8 mouse cellular contexts compared by ENCODE assay signal in genomic region chr7:19560491-19561260, GRCm38 (mm10). TPM values are rescaled to one million over a fixed set of nuclear protein-coding genes. Genes with fewer than 3 reads are reported as not detected.
A peak's percentile ranks its signal among the peaks of the same experiment; 100 is the strongest.
DNase-seq lines count a peak whose midpoint lies in the region; ATAC-seq and TF ChIP-seq lines count a peak whose summit lies in the region.

No protein-coding gene starts in this region.

- TF ChIP-seq POLR2A in kidney, adult 2 months (IDR thresholded peaks at IDR 0.05; ENCODE audit: low read depth, low read length) = no peak

- intact Hi-C loops in left cerebral cortex, postnatal 25 days (cut with DNase I) = loop anchor here (2.0 to 5.0 kb wide), 2 partner anchors 52 to 103 kb away; partner anchors contain the start of genes Bloc1s3, Mark4 and Trappc6a

- no peaks in the 10 kb centered on the region for H3K27me3 ChIP-seq in kidney, adult 2 months (replicated peaks; ENCODE audit: control insufficient read depth, insufficient read depth, low read length)
- H3K27me3 ChIP-seq in hindbrain, embryonic 11.5 days (ENCODE audit: control insufficient read depth, insufficient read depth, low read length) = no peaks in the 10 kb centered on the region
- no peaks in the 10 kb centered on the region for H3K27me3 ChIP-seq in liver, embryonic 13.5 days

- H3K4me2 ChIP-seq in hindbrain, embryonic 11.5 days (replicated peaks; ENCODE audit: low read depth, low read length) = peak overlapping the region; percentile 96
- H3K4me2 ChIP-seq in liver, embryonic 13.5 days = peak overlapping the region; percentile 81

- TF ChIP-seq CTCF in kidney, adult 2 months (conservative IDR thresholded peaks at IDR 0.05; ENCODE audit: insufficient read depth, insufficient read length, low read depth, low read length) = no peak

- H3K4me1 ChIP-seq in kidney, adult 2 months (ENCODE audit: control insufficient read depth, insufficient read depth, low read length) = peaks cover 37% of the 10 kb centered on the region
- peaks cover 36% of the 10 kb centered on the region for H3K4me1 ChIP-seq in brown adipose tissue, adult 24 weeks (ENCODE audit: control insufficient read depth, insufficient read depth, insufficient read length, low read length)
- H3K4me1 ChIP-seq in hindbrain, embryonic 11.5 days (replicated peaks; ENCODE audit: control insufficient read depth, insufficient read depth, low read length) = peaks cover 10% of the 10 kb centered on the region
- peaks cover 80% of the 10 kb centered on the region for H3K4me1 ChIP-seq in liver, embryonic 13.5 days (replicated peaks)

- ATAC-seq in hindbrain, embryonic 11.5 days (ENCODE audit: low FRiP score) = no peak
- no peak for ATAC-seq in liver, embryonic 13.5 days (ENCODE audit: low read depth)
- no peak for ATAC-seq in monocyte, adult 5-6 weeks (replicated peaks; ENCODE audit: insufficient number of reproducible peaks, low FRiP score, low TSS enrichment, poor library complexity, severe bottlenecking)

- no peaks in the 10 kb centered on the region for H3K9me3 ChIP-seq in hindbrain, embryonic 11.5 days (ENCODE audit: control insufficient read depth, low read length)
- 0 out of 2 replicates have a peak, but pooled peaks cover 5% of the 10 kb centered on the region for H3K9me3 ChIP-seq in liver, embryonic 13.5 days (replicated peaks)

- H3K27ac ChIP-seq in kidney, adult 2 months (ENCODE audit: insufficient read depth, low read depth, low read length) = peak overlapping the region; percentile 87
- peak overlapping the region; percentile 100; the same call in 1 of the 2 replicates for H3K27ac ChIP-seq in brown adipose tissue, adult 24 weeks (replicated peaks; ENCODE audit: low read depth, low read length)
- H3K27ac ChIP-seq in hindbrain, embryonic 11.5 days (ENCODE audit: low read depth, low read length) = no peak overlapping the region
- peak overlapping the region; percentile 98 for H3K27ac ChIP-seq in liver, embryonic 13.5 days

- H3K36me3 ChIP-seq in kidney, adult 2 months (ENCODE audit: control insufficient read depth, insufficient read depth, low read length) = no peaks in the 10 kb centered on the region
- peaks cover 8% of the 10 kb centered on the region for H3K36me3 ChIP-seq in hindbrain, embryonic 11.5 days (ENCODE audit: control insufficient read depth, insufficient read depth, low read length)
- H3K36me3 ChIP-seq in liver, embryonic 13.5 days = peaks cover 54% of the 10 kb centered on the region

- DNase-seq in kidney, adult 2 months = peak; percentile 69
- DNase-seq in kidney, adult 18-20 months = no peak
- peak; percentile 28 for DNase-seq in hindbrain, embryonic 11.5 days (ENCODE audit: low spot score)
- no peak for DNase-seq in liver, embryonic 13.5 days
- no peak for DNase-seq in urinary bladder, postnatal 25 days (ENCODE audit: low spot score)
- no peak for DNase-seq in left cerebral cortex, postnatal 25 days (ENCODE audit: low spot score in 2 of 2)

- WGBS in kidney, adult 2 months = 5% methylated on average over 11 of the region's 11 CpGs
- WGBS in hindbrain, embryonic 11.5 days = 30% methylated on average over 11 of the region's 11 CpGs
- 6% methylated on average over 11 of the region's 11 CpGs for WGBS in liver, embryonic 13.5 days (ENCODE audit: insufficient replicate concordance)

- peak overlapping the region; percentile 90 for H3K4me3 ChIP-seq in kidney, adult 2 months (ENCODE audit: insufficient read depth, low read depth, low read length)
- H3K4me3 ChIP-seq in brown adipose tissue, adult 24 weeks (ENCODE audit: insufficient read depth, low read depth, low read length) = peak overlapping the region; percentile 94
- peak overlapping the region; percentile 85 for H3K4me3 ChIP-seq in hindbrain, embryonic 11.5 days (ENCODE audit: low read depth, low read length)
- peak overlapping the region; percentile 100 for H3K4me3 ChIP-seq in liver, embryonic 13.5 days (replicated peaks)

- peak overlapping the region; percentile 81 for H3K9ac ChIP-seq in hindbrain, embryonic 11.5 days (ENCODE audit: low read depth, low read length)
- H3K9ac ChIP-seq in liver, embryonic 13.5 days = peak overlapping the region; percentile 99

RNA-seq across cellular contexts. Expression of gene Ppp1r37, which starts 2.2 kb away (rescaled TPM):
- polyA plus RNA-seq in kidney, adult 2 months (2012; rRNA removed) = 87.0 and 92.0 TPM in 2 replicates
- 35.9 and 48.9 TPM in 2 replicates for polyA plus RNA-seq in brown adipose tissue, adult 24 weeks (2012; ENCODE audit: insufficient read depth, insufficient read length, missing spikeins)
- 4.2 and 5.8 TPM in 2 replicates for polyA plus RNA-seq in hindbrain, embryonic 11.5 days (2014; fragmentation: Nextera tagmentation; extraction: Ambion mirVana)
- 7.8 and 8.3 TPM in 2 replicates for polyA plus RNA-seq in liver, embryonic 13.5 days (2015; fragmentation: Nextera tagmentation; extraction: Ambion mirVana)
- total RNA-seq in monocyte, adult 5-6 weeks (2017) = 8.9 to 26.0 TPM (median 18.8 TPM) in 3 replicates
- total RNA-seq in left cerebral cortex, postnatal 25 days (2021) = 100 to 1,000 TPM; 122 TPM

RNA-seq across cellular contexts. Expression of gene Zfp296, which starts 16.4 kb away (rescaled TPM):
- polyA plus RNA-seq in kidney, adult 2 months (2012; rRNA removed) = 2.7 and 3.3 TPM in 2 replicates
- polyA plus RNA-seq in brown adipose tissue, adult 24 weeks (2012; ENCODE audit: insufficient read depth, insufficient read length, missing spikeins) = 0.67 and 0.75 TPM in 2 replicates
- polyA plus RNA-seq in hindbrain, embryonic 11.5 days (2014; fragmentation: Nextera tagmentation; extraction: Ambion mirVana) = 0.22 and 0.38 TPM in 2 replicates
- polyA plus RNA-seq in liver, embryonic 13.5 days (2015; fragmentation: Nextera tagmentation; extraction: Ambion mirVana) = 1.3 and 1.5 TPM in 2 replicates
- 4.2 to 8.9 TPM (median 5.1 TPM) in 3 replicates for total RNA-seq in monocyte, adult 5-6 weeks (2017)
- 1 to 10 TPM in 1 of 2 experiments, under 1 TPM in 1; 0.27 to 1.1 TPM for total RNA-seq in left cerebral cortex, postnatal 25 days (2021)

RNA-seq across cellular contexts. Expression of gene Gemin7, which starts 16.7 kb away (rescaled TPM):
- 143 and 149 TPM in 2 replicates for polyA plus RNA-seq in kidney, adult 2 months (2012; rRNA removed)
- 44.2 and 47.4 TPM in 2 replicates for polyA plus RNA-seq in brown adipose tissue, adult 24 weeks (2012; ENCODE audit: insufficient read depth, insufficient read length, missing spikeins)
- polyA plus RNA-seq in hindbrain, embryonic 11.5 days (2014; fragmentation: Nextera tagmentation; extraction: Ambion mirVana) = 161 and 173 TPM in 2 replicates
- 84.9 and 92.7 TPM in 2 replicates for polyA plus RNA-seq in liver, embryonic 13.5 days (2015; fragmentation: Nextera tagmentation; extraction: Ambion mirVana)
- total RNA-seq in monocyte, adult 5-6 weeks (2017) = 52.9 to 68.5 TPM (median 62.3 TPM) in 3 replicates
- total RNA-seq in left cerebral cortex, postnatal 25 days (2021) = 10 to 100 TPM; 43.7 to 47.1 TPM

RNA-seq across cellular contexts. Expression of gene Nkpd1, which starts 43.0 kb away (rescaled TPM):
- 0.11 and 0.16 TPM in 2 replicates for polyA plus RNA-seq in kidney, adult 2 months (2012; rRNA removed)
- polyA plus RNA-seq in brown adipose tissue, adult 24 weeks (2012; ENCODE audit: insufficient read depth, insufficient read length, missing spikeins) = not detected in 2 replicates
- polyA plus RNA-seq in hindbrain, embryonic 11.5 days (2014; fragmentation: Nextera tagmentation; extraction: Ambion mirVana) = 0.10 and 0.17 TPM in 2 replicates
- not detected in 2 replicates for polyA plus RNA-seq in liver, embryonic 13.5 days (2015; fragmentation: Nextera tagmentation; extraction: Ambion mirVana)
- not detected in 3 replicates for total RNA-seq in monocyte, adult 5-6 weeks (2017)
- under 1 TPM; 0.64 to 0.87 TPM for total RNA-seq in left cerebral cortex, postnatal 25 days (2021)

RNA-seq across cellular contexts. Expression of gene Clasrp, which starts 43.6 kb away (rescaled TPM):
- 29.0 and 54.8 TPM in 2 replicates for polyA plus RNA-seq in kidney, adult 2 months (2012; rRNA removed)
- polyA plus RNA-seq in brown adipose tissue, adult 24 weeks (2012; ENCODE audit: insufficient read depth, insufficient read length, missing spikeins) = 9.6 and 17.9 TPM in 2 replicates
- polyA plus RNA-seq in hindbrain, embryonic 11.5 days (2014; fragmentation: Nextera tagmentation; extraction: Ambion mirVana) = 49.8 and 50.5 TPM in 2 replicates
- polyA plus RNA-seq in liver, embryonic 13.5 days (2015; fragmentation: Nextera tagmentation; extraction: Ambion mirVana) = 14.3 and 15.7 TPM in 2 replicates
- 43.4 to 59.5 TPM (median 53.5 TPM) in 3 replicates for total RNA-seq in monocyte, adult 5-6 weeks (2017)
- 10 to 100 TPM; 70.9 to 81.0 TPM for total RNA-seq in left cerebral cortex, postnatal 25 days (2021)

Comparison
In these comparisons a context has a peak if more than half of its experiments do, and no peak if none do; other contexts are left out.
1. DNase-seq: peak in kidney, adult 2 months (single experiment) and hindbrain, embryonic 11.5 days (single experiment); none in kidney, adult 18-20 months (single experiment), liver, embryonic 13.5 days (single experiment), urinary bladder, postnatal 25 days (single experiment) and left cerebral cortex, postnatal 25 days (0 of 2).
2. Peak in every context shown above with its lines, with median percentiles within 50 percentile points of each other: H3K4me3 ChIP-seq.